Mouse (Mus musculus): ENCODE data around the gene Csad. TPM values are rescaled to one million over a fixed set of nuclear protein-coding genes. Genes with fewer than 3 reads are reported as not detected.

Csad gene
- total and polyA plus RNA-seq, 2 experiments from 2014 or later, result 30.3 to 32.8 TPM

DNA sequence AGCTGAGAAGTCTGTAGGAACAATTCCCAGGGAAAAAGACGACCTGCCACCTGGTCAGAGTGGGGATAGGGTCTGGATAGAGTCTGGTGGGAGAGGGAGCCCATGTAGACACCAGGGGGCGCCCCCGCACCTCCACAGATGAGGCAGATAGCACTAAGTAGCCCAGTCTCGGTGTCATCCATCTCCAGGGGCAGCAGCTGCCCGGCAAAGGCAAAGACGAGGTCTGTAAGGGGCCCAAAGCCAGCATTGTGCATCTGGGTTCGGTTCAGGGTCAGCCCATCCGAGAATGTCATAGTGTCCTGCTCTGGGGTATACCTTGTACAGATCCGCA, 34.7 kb upstream of the Csad start:
- peaks cover 5% of the 10 kb centered on the region; the same call in 1 of the 2 replicates for H3K4me1 ChIP-seq (ENCODE audit: insufficient read depth, low read length)
- H3K36me3 ChIP-seq (ENCODE audit: insufficient read depth, low read length), result no peaks in the 10 kb centered on the region
- H3K9ac ChIP-seq (replicated peaks; ENCODE audit: low read length, poor library complexity, severe bottlenecking), result no peak overlapping the region
- no peaks in the 10 kb centered on the region for H3K9me3 ChIP-seq (ENCODE audit: low read length)
- H3K4me3 ChIP-seq (ENCODE audit: low read depth, low read length), result no peak overlapping the region
- DNase-seq (ENCODE audit: low spot score) (peak; percentile 72), ATAC-seq (ENCODE audit: low FRiP score) (no peak)
- no peak overlapping the region for H3K4me2 ChIP-seq (ENCODE audit: low read depth, low read length, poor library complexity, severe bottlenecking)
- peak; percentile 82 for TF ChIP-seq CTCF (IDR thresholded peaks at IDR 0.05)
- WGBS, result 11% methylated on average over 9 of the region's 9 CpGs
- no peak overlapping the region for H3K27ac ChIP-seq (ENCODE audit: low read depth, low read length)
- H3K27me3 ChIP-seq (ENCODE audit: insufficient read depth, low read length), result peaks cover 12% of the 10 kb centered on the region

DNA sequence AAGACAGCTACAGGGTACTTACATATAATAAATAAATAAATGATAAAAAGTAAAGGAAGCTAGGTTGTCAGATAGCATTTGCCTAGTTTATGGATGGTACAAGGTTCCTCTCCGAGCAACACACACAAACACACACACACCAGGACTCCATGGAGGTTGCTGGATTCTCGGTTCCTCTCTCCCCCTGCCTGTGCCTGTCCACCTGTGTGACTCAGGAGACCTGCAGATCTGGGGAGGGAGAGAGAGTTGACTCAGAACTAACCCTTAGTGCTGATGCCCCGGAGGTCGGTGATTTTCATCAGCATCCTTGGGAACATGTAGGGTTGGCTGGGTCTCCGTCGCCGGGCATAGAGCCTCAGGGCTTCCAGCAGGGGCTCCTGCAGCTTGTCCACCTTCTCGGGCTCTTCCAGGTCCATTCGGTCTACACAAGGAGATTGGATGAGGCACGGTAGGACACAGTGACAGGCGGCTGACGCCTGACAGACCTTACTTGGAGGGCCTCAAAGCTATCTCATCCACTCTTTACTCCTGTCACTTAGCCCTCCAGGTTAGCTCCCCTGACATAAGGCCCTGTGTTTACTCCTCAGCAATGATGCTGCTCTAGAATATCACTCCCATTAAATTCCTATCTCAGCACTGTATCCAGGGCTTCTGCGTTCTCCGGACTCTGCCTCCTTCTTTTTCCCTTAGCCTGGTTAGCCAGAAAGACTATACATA, 34.2 kb upstream of the Csad start:
- no peak for DNase-seq (ENCODE audit: low spot score)
- Histone ChIP-seq H3K36me3 (ENCODE audit: insufficient read depth, low read length) (no peaks in the 10 kb centered on the region), H3K27me3 (ENCODE audit: insufficient read depth, low read length) (peaks cover 7% of the 10 kb centered on the region), H3K4me1 (ENCODE audit: insufficient read depth, low read length) (peaks cover 5% of the 10 kb centered on the region; the same call in 1 of the 2 replicates), H3K4me3 (ENCODE audit: low read depth, low read length) (no peak overlapping the region), H3K4me2 (ENCODE audit: low read depth, low read length, poor library complexity, severe bottlenecking) (no peak overlapping the region), H3K9ac (replicated peaks; ENCODE audit: low read length, poor library complexity, severe bottlenecking) (no peak overlapping the region), H3K9me3 (ENCODE audit: low read length) (no peaks in the 10 kb centered on the region), H3K27ac (ENCODE audit: low read depth, low read length) (no peak overlapping the region)
- no peak for ATAC-seq (ENCODE audit: low FRiP score)
- WGBS, result 83% methylated on average over 14 of the region's 14 CpGs
- no peak for TF ChIP-seq CTCF (IDR thresholded peaks at IDR 0.05)

DNA sequence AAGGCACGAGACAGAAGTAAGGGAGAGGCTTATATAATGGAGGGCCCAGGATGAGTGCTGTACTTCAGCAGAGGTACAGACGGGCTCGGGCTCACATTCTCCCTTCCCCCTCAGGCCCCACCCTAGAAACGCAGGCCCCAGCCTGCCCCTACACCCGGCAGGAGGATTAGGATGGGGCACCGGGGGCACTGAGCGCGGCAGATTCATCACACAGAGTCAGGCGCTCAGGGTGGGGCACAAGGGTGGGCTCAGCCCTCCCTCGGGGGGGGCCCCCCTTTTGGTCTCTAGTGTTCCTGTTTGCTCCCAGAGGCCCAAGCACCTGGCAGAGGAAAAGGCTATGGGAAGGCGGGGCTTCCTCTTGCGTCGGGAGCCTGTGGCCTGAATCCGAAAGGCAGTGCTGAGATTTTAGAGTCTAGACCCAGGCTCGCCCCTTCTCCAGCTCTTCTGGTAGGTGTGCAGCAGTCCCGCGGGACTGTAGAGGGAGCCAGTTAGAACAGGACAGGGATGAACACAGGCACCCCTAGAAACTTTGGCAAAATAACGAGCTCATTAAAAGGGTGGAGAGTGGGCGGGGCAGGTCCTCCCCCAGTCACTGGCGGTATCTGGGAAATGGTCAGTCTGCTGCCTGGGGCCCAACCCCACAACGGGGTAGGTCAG, 31.0 kb upstream of the Csad start:
- DNase-seq (ENCODE audit: low spot score) (no peak), ATAC-seq (ENCODE audit: low FRiP score) (no peak)
- Histone ChIP-seq H3K4me1 (ENCODE audit: insufficient read depth, low read length) (no peaks in the 10 kb centered on the region), H3K9ac (replicated peaks; ENCODE audit: low read length, poor library complexity, severe bottlenecking) (no peak overlapping the region), H3K27ac (ENCODE audit: low read depth, low read length) (no peak overlapping the region), H3K4me2 (ENCODE audit: low read depth, low read length, poor library complexity, severe bottlenecking) (no peak overlapping the region), H3K4me3 (ENCODE audit: low read depth, low read length) (no peak overlapping the region), H3K27me3 (ENCODE audit: insufficient read depth, low read length) (no peaks in the 10 kb centered on the region), H3K36me3 (ENCODE audit: insufficient read depth, low read length) (no peaks in the 10 kb centered on the region), H3K9me3 (ENCODE audit: low read length) (no peaks in the 10 kb centered on the region)
- WGBS, result 23% methylated on average over 20 of the region's 21 CpGs
- no peak for TF ChIP-seq CTCF (IDR thresholded peaks at IDR 0.05)

DNA sequence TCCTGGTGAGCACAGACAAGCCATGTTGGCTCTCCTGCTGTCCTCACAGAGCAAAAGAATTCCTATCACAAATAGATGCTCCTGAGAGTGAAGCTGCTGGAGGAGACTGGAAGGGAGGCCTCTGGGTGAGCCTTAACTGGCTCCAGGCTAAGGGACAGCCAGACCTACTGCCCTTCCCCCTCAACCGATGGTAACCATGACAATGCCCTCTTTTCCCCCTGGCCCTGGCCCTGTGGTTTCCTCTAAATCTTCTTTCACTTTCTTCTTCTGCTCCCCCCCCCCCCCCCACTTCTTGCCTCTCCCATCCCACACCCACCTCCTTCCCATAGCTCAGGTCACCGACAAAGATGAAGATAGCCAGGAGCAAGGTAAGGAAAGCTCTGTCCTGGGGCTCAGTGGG, 29.4 kb upstream of the Csad start:
- no peak for ATAC-seq (ENCODE audit: low FRiP score)
- no peaks in the 10 kb centered on the region for H3K27me3 ChIP-seq (ENCODE audit: insufficient read depth, low read length)
- TF ChIP-seq CTCF (IDR thresholded peaks at IDR 0.05), result no peak
- no peaks in the 10 kb centered on the region for H3K9me3 ChIP-seq (ENCODE audit: low read length)
- no peak overlapping the region for H3K27ac ChIP-seq (ENCODE audit: low read depth, low read length)
- no peaks in the 10 kb centered on the region for H3K36me3 ChIP-seq (ENCODE audit: insufficient read depth, low read length)
- 17% methylated on average over 2 of the region's 2 CpGs for WGBS
- no peak overlapping the region for H3K4me2 ChIP-seq (ENCODE audit: low read depth, low read length, poor library complexity, severe bottlenecking)
- H3K4me3 ChIP-seq (ENCODE audit: low read depth, low read length), result no peak overlapping the region
- H3K4me1 ChIP-seq (ENCODE audit: insufficient read depth, low read length), result no peaks in the 10 kb centered on the region
- H3K9ac ChIP-seq (replicated peaks; ENCODE audit: low read length, poor library complexity, severe bottlenecking), result no peak overlapping the region
- no peak for DNase-seq (ENCODE audit: low spot score)

DNA sequence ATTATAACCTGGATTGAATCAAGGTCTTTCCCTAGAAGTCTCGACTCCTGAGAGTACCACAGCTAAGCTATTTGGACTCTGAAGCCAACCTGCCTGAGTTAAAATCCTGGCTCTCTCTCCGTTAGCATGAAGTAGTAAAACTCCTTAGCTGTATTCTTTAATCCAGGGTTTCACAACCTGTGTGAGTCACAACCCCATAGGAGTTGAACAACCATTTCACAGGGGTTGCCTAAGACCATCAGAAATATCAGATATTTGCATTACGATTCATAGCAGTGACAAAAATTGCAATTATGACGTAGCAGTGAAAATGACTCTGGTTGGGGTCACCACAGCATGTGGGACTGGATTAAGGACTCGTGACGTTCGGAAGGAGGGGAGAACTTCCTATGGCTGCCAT, 28.2 kb upstream of the Csad start:
- WGBS, result 86% methylated on average over 7 of the region's 7 CpGs
- H3K9me3 ChIP-seq (ENCODE audit: low read length), result no peaks in the 10 kb centered on the region
- no peaks in the 10 kb centered on the region for H3K4me1 ChIP-seq (ENCODE audit: insufficient read depth, low read length)
- TF ChIP-seq CTCF (IDR thresholded peaks at IDR 0.05), result no peak
- DNase-seq (ENCODE audit: low spot score), result no peak
- no peak overlapping the region for H3K27ac ChIP-seq (ENCODE audit: low read depth, low read length)
- H3K27me3 ChIP-seq (ENCODE audit: insufficient read depth, low read length), result no peaks in the 10 kb centered on the region
- no peak overlapping the region for H3K4me3 ChIP-seq (ENCODE audit: low read depth, low read length)
- H3K9ac ChIP-seq (replicated peaks; ENCODE audit: low read length, poor library complexity, severe bottlenecking), result no peak overlapping the region
- H3K4me2 ChIP-seq (ENCODE audit: low read depth, low read length, poor library complexity, severe bottlenecking), result no peak overlapping the region
- H3K36me3 ChIP-seq (ENCODE audit: insufficient read depth, low read length), result no peaks in the 10 kb centered on the region
- no peak for ATAC-seq (ENCODE audit: low FRiP score)

DNA sequence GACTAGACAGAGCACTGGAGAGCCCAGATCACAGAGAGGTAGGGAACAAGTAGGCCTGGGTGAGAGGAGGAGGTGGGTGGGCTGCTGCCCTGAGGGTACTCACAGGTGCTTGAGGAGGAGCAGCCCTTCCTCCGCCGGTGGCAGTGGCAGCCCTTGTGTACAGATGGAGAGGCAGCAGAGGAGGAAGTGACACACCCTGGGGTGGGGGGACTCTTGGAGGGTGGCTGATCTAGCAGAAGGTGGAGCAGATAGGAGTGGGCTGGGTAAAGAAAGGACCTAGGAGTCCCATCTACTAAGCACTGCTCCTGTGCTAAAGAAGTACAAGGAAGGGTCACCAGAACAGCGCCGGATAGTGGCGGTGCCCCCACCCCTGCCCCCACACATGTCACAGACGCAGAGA, 27.2 kb upstream of the Csad start, which contains the start of gene Itgb7:
Gene Itgb7 (minus strand): TSS at position 197 of the 400 bp plus-strand sequence.
- H3K27ac ChIP-seq (ENCODE audit: low read depth, low read length), result no peak within 1 kb of the TSS
- no peak within 1 kb of the TSS for H3K9ac ChIP-seq (replicated peaks; ENCODE audit: low read length, poor library complexity, severe bottlenecking)
- WGBS, result 54% methylated on average over 6 of the region's 6 CpGs
- H3K27me3 ChIP-seq (ENCODE audit: insufficient read depth, low read length), result no peaks in the 10 kb centered on the region
- H3K4me3 ChIP-seq (ENCODE audit: low read depth, low read length), result no peak within 1 kb of the TSS
- DNase-seq (ENCODE audit: low spot score) (no peak), ATAC-seq (ENCODE audit: low FRiP score) (no peak)
- no peaks in the 10 kb centered on the region for H3K36me3 ChIP-seq (ENCODE audit: insufficient read depth, low read length)
- TF ChIP-seq CTCF (IDR thresholded peaks at IDR 0.05), result no peak
- no peak within 1 kb of the TSS for H3K4me2 ChIP-seq (ENCODE audit: low read depth, low read length, poor library complexity, severe bottlenecking)
- no peaks in the 10 kb centered on the region for H3K4me1 ChIP-seq (ENCODE audit: insufficient read depth, low read length)
- H3K9me3 ChIP-seq (ENCODE audit: low read length), result no peaks in the 10 kb centered on the region

Measured in midbrain, postnatal 0 days (tissue).